9 mouse cellular contexts compared by ENCODE assay signal in genomic region chr4:62496815-62497214, GRCm38 (mm10). TPM values are rescaled to one million over a fixed set of nuclear protein-coding genes. Genes with fewer than 3 reads are reported as not detected.
DNase-seq lines count a peak whose midpoint lies in the region; ATAC-seq lines count a peak whose summit lies in the region.
"Had no signal": no experiment of that assay in that cellular context is flagged by ENCODE, and none has a peak within 500 bp of the region (broad histone marks: within the 10 kb centered on the region; RNA-seq: fewer than 3 reads in every experiment).

No protein-coding gene starts in this region.

- H3K4me3 ChIP-seq in liver, embryonic 16.5 days (ENCODE audit: low read depth, low read length): no peak overlapping the region
- H3K4me3 ChIP-seq in lung, embryonic 16.5 days (ENCODE audit: low read length): no peak overlapping the region
- H3K4me3 ChIP-seq: limb, embryonic 12.5 days had no signal

- peaks cover 6% of the 10 kb centered on the region for H3K4me1 ChIP-seq in liver, embryonic 16.5 days (ENCODE audit: control insufficient read depth, low read depth, low read length)
- peaks cover 19% of the 10 kb centered on the region for H3K4me1 ChIP-seq in lung, embryonic 16.5 days (replicated peaks; ENCODE audit: control insufficient read depth, insufficient read depth, low read length)

- ATAC-seq in liver, embryonic 16.5 days (ENCODE audit: low read depth): peak; percentile 51
- ATAC-seq in hematopoietic stem cell, adult 5-6 weeks (replicated peaks in 1 of 2; ENCODE audit: insufficient read depth in 1 of 2, low FRiP score in 2 of 2, low TSS enrichment in 1 of 2, low read depth in 1 of 2, poor library complexity in 2 of 2, severe bottlenecking in 2 of 2): peak; percentile 69 to 90
- peak; percentile 66 for ATAC-seq in lung, embryonic 16.5 days (ENCODE audit: low read depth)

- H3K9me3 ChIP-seq in liver, embryonic 16.5 days (replicated peaks; ENCODE audit: control insufficient read depth, low read length): no peaks in the 10 kb centered on the region
- H3K9me3 ChIP-seq in lung, embryonic 16.5 days (ENCODE audit: control insufficient read depth, low read length): no peaks in the 10 kb centered on the region
- H3K9me3 ChIP-seq: limb, embryonic 12.5 days had no signal

- no peak overlapping the region for H3K9ac ChIP-seq in liver, embryonic 16.5 days (ENCODE audit: low read depth, low read length)
- no peak overlapping the region for H3K9ac ChIP-seq in lung, embryonic 16.5 days (ENCODE audit: low read length)
- H3K9ac ChIP-seq: limb, embryonic 12.5 days had no signal

- no peak overlapping the region for H3K4me2 ChIP-seq in liver, embryonic 16.5 days (ENCODE audit: low read depth, low read length)
- H3K4me2 ChIP-seq in lung, embryonic 16.5 days (ENCODE audit: low read depth, low read length): no peak overlapping the region
- H3K4me2 ChIP-seq: limb, embryonic 12.5 days had no signal

- no peaks in the 10 kb centered on the region for H3K36me3 ChIP-seq in liver, embryonic 16.5 days (ENCODE audit: control insufficient read depth, insufficient read depth)
- H3K36me3 ChIP-seq in lung, embryonic 16.5 days (ENCODE audit: control insufficient read depth, insufficient read depth, low read length): peaks cover 17% of the 10 kb centered on the region

- WGBS in liver, embryonic 16.5 days (ENCODE audit: insufficient replicate concordance): 49% methylated on average over 8 of the region's 8 CpGs
- 47% methylated on average over 8 of the region's 8 CpGs for whole genome bisulfite sequencing in lung, embryonic 16.5 days

- no peak overlapping the region for H3K27ac ChIP-seq in liver, embryonic 16.5 days (ENCODE audit: low read length)
- H3K27ac ChIP-seq in lung, embryonic 16.5 days (ENCODE audit: low read length): no peak overlapping the region; the same call in 1 of the 2 replicates
- H3K27ac ChIP-seq: limb, embryonic 12.5 days had no signal

- peak; percentile 50 for DNase-seq in cerebellum, adult 9-10 months
- no peak for DNase-seq in cerebellum, postnatal 4 days (ENCODE audit: low spot score in 2 of 2)
- DNase-seq in liver: no peak
- no peak for DNase-seq in embryo, embryonic 10.5 days (ENCODE audit: low spot score)
- no peak for DNase-seq in natural killer cell, adult 2 months (ENCODE audit: low spot score in 2 of 2)

- no peaks in the 10 kb centered on the region for H3K27me3 ChIP-seq in liver, embryonic 16.5 days (ENCODE audit: control insufficient read depth, insufficient read depth, low read depth, low read length)
- H3K27me3 ChIP-seq in lung, embryonic 16.5 days (ENCODE audit: control insufficient read depth, insufficient read depth, low read depth, low read length): no peaks in the 10 kb centered on the region
- H3K27me3 ChIP-seq: limb, embryonic 12.5 days had no signal

RNA-seq across cellular contexts. Expression of gene Hdhd3, which starts 6.5 kb away (rescaled TPM):
- polyA plus RNA-seq in liver, embryonic 16.5 days (2015; fragmentation: Nextera tagmentation; extraction: Ambion mirVana): 9.0 and 9.5 TPM in 2 replicates
- total RNA-seq in hematopoietic stem cell, adult 5-6 weeks (2017): 3.1 and 3.3 TPM in 2 replicates
- polyA plus RNA-seq in lung, embryonic 16.5 days (2015; fragmentation: Nextera tagmentation; extraction: Ambion mirVana): 19.1 and 20.9 TPM in 2 replicates

RNA-seq across cellular contexts. Expression of gene Bspry, which starts 17.0 kb away (rescaled TPM):
- 0.15 and 0.27 TPM in 2 replicates for polyA plus RNA-seq in liver, embryonic 16.5 days (2015; fragmentation: Nextera tagmentation; extraction: Ambion mirVana)
- total RNA-seq in hematopoietic stem cell, adult 5-6 weeks (2017): 0.94 and 1.2 TPM in 2 replicates
- polyA plus RNA-seq in lung, embryonic 16.5 days (2015; fragmentation: Nextera tagmentation; extraction: Ambion mirVana): 47.9 and 59.2 TPM in 2 replicates

RNA-seq across cellular contexts. Expression of gene Alad, which starts 22.9 kb away (rescaled TPM):
- polyA plus RNA-seq in liver, embryonic 16.5 days (2015; fragmentation: Nextera tagmentation; extraction: Ambion mirVana): 516 and 530 TPM in 2 replicates
- 28.8 and 35.6 TPM in 2 replicates for total RNA-seq in hematopoietic stem cell, adult 5-6 weeks (2017)
- 141 and 168 TPM in 2 replicates for polyA plus RNA-seq in lung, embryonic 16.5 days (2015; fragmentation: Nextera tagmentation; extraction: Ambion mirVana)

RNA-seq across cellular contexts. Expression of gene Wdr31, which starts 26.1 kb away (rescaled TPM):
- polyA plus RNA-seq in liver, embryonic 16.5 days (2015; fragmentation: Nextera tagmentation; extraction: Ambion mirVana): 0.48 and 0.70 TPM in 2 replicates
- total RNA-seq in hematopoietic stem cell, adult 5-6 weeks (2017): 4.0 and 5.8 TPM in 2 replicates
- polyA plus RNA-seq in lung, embryonic 16.5 days (2015; fragmentation: Nextera tagmentation; extraction: Ambion mirVana): 12.4 and 13.3 TPM in 2 replicates

RNA-seq across cellular contexts. Expression of gene Pole3, which starts 28.1 kb away (rescaled TPM):
- 44.8 and 48.9 TPM in 2 replicates for polyA plus RNA-seq in liver, embryonic 16.5 days (2015; fragmentation: Nextera tagmentation; extraction: Ambion mirVana)
- total RNA-seq in hematopoietic stem cell, adult 5-6 weeks (2017): 72.7 and 78.2 TPM in 2 replicates
- 79.9 and 83.8 TPM in 2 replicates for polyA plus RNA-seq in lung, embryonic 16.5 days (2015; fragmentation: Nextera tagmentation; extraction: Ambion mirVana)

Comparison
In these comparisons a context has a peak if more than half of its experiments do, and no peak if none do; other contexts are left out.
1. RNA of gene Bspry, which starts 17.0 kb away (polyA plus RNA-seq): 47.9 to 59.2 TPM in lung, embryonic 16.5 days; 0.15 to 0.27 TPM in liver, embryonic 16.5 days; every median in the first group is over 10 times any median in the second.
2. Peak in every context shown above with its lines, with median percentiles within 50 percentile points of each other: ATAC-seq.